Mouse (Mus musculus): ENCODE measurements around the gene Abca14.
"Not testable (repeated sequence)": the region's sequence is repeated elsewhere in the genome, so short reads cannot be mapped to it uniquely, and the experiment has no call there.

The Abca14 gene

GRCm38 (mm10) chr7:120201771-120202170, 2.0 kb upstream of the Abca14 start, which contains the start of gene Crym:
TSS of gene Crym (minus strand) at chr7:120202111.
- DNase-seq: peak in 1 of 2 experiments; percentile 12

- no peak for DNase-seq
Measured at GRCm38 (mm10) chr7:120205989-120206388, 2.2 kb downstream of the Abca14 start.

- DNase-seq: no peak
Measured at GRCm38 (mm10) chr7:120228541-120228940, 24.8 kb downstream of the Abca14 start.

- DNase-seq: peak in 1 of 2 experiments; percentile 12
Measured at GRCm38 (mm10) chr7:120241092-120241491, 37.3 kb downstream of the Abca14 start.

GRCm38 (mm10) chr7:120271135-120271991, 67.6 kb downstream of the Abca14 start:
- no peak for DNase-seq

- DNase-seq: peak; percentile 50 to 74
Measured at GRCm38 (mm10) chr7:120272110-120272509, 68.3 kb downstream of the Abca14 start.

- DNase-seq: peak in 1 of 2 experiments; percentile 21
Measured at GRCm38 (mm10) chr7:120285286-120285685, 81.5 kb downstream of the Abca14 start.

- DNase-seq: peak; percentile 54 to 71
Measured at GRCm38 (mm10) chr7:120316086-120316485, 112.3 kb downstream of the Abca14 start.

GRCm38 (mm10) chr7:120322963-120323362, 119.2 kb downstream of the Abca14 start:
- DNase-seq: no peak

- DNase-seq: not testable (repeated sequence)
Measured at GRCm38 (mm10) chr7:120325911-120326310, 122.2 kb downstream of the Abca14 start.

- DNase-seq: peak; percentile 36 to 68
Measured at GRCm38 (mm10) chr7:120327220-120328073, 123.7 kb downstream of the Abca14 start.

- peak; percentile 54 to 76 for DNase-seq
Measured at GRCm38 (mm10) chr7:120328087-120328793, 124.5 kb downstream of the Abca14 start, which contains the start of gene Abca15. TSS of gene Abca15 (plus strand) at chr7:120328670.

GRCm38 (mm10) chr7:120361159-120361558, 157.4 kb downstream of the Abca14 start:
- DNase-seq: peak in 1 of 2 experiments; percentile 19

Measured in cerebellum, postnatal 25 days (tissue).